Mouse (Mus musculus): ENCODE results near the gene Slc1a2. TPM values are rescaled to one million over a fixed set of nuclear protein-coding genes. Genes with fewer than 3 reads are reported as not detected.

Slc1a2 gene
- polyA plus RNA-seq, 1 experiment from 2014 or later = 20.6 TPM

DNA sequence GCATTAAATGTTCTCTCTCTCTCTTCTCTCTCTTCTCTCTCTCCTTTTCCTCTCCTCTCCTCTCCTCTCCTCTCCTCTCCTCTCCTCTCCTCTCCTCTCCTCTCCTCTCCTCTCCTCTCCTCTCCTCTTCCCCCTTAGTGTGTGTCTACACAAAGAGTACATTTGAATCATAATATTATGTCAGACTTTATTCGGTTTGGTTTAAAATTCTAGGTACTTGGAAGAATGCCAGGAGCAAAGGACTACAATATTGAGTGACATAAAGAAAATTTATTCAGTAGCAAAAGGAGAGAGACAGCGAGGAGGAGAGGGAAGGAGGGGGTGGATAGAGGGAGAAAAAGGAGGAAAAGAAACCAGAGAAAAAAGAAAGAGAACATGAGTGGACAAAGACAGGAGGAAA is 19.8 kb upstream of the Slc1a2 start:
- Histone ChIP-seq H3K4me1 (0 out of 2 replicates have a peak, but pooled peaks cover 3% of the 10 kb centered on the region), H3K36me3 (no peaks in the 10 kb centered on the region), H3K9me3 (no peaks in the 10 kb centered on the region), H3K4me2 (replicated peaks) (no peak overlapping the region), H3K9ac (replicated peaks) (no peak overlapping the region), H3K27ac (replicated peaks) (no peak overlapping the region), H3K27me3 (no peaks in the 10 kb centered on the region), H3K4me3 (no peak overlapping the region)
- 63% methylated on average over 2 of the region's 2 CpGs for WGBS
- ATAC-seq (ENCODE audit: low FRiP score, low read depth) = no peak

- no peaks in the 10 kb centered on the region for H3K4me1 ChIP-seq
- no peak overlapping the region for H3K27ac ChIP-seq (replicated peaks)
- H3K27me3 ChIP-seq = no peaks in the 10 kb centered on the region
- no peak overlapping the region for H3K4me3 ChIP-seq
- no peaks in the 10 kb centered on the region for H3K36me3 ChIP-seq
- WGBS = 90% methylated on average over 10 of the region's 10 CpGs
- H3K9me3 ChIP-seq = no peaks in the 10 kb centered on the region
- H3K9ac ChIP-seq (replicated peaks) = no peak overlapping the region
- H3K4me2 ChIP-seq (replicated peaks) = no peak overlapping the region
- no peak for ATAC-seq (ENCODE audit: low FRiP score, low read depth)
Measured at GRCm38 (mm10) chr2:102648845-102649500, 9.5 kb upstream of the Slc1a2 start.

- 86% methylated on average over 4 of the region's 4 CpGs for WGBS
- no peaks in the 10 kb centered on the region for H3K27me3 ChIP-seq
- H3K27ac ChIP-seq (replicated peaks) = no peak overlapping the region
- H3K9ac ChIP-seq (replicated peaks) = no peak overlapping the region
- no peaks in the 10 kb centered on the region for H3K4me1 ChIP-seq
- no peak for ATAC-seq (ENCODE audit: low FRiP score, low read depth)
- H3K9me3 ChIP-seq = no peaks in the 10 kb centered on the region
- H3K4me2 ChIP-seq (replicated peaks) = no peak overlapping the region
- no peaks in the 10 kb centered on the region for H3K36me3 ChIP-seq
- no peak overlapping the region for H3K4me3 ChIP-seq
Measured at GRCm38 (mm10) chr2:102650322-102650721, 8.1 kb upstream of the Slc1a2 start.

DNA sequence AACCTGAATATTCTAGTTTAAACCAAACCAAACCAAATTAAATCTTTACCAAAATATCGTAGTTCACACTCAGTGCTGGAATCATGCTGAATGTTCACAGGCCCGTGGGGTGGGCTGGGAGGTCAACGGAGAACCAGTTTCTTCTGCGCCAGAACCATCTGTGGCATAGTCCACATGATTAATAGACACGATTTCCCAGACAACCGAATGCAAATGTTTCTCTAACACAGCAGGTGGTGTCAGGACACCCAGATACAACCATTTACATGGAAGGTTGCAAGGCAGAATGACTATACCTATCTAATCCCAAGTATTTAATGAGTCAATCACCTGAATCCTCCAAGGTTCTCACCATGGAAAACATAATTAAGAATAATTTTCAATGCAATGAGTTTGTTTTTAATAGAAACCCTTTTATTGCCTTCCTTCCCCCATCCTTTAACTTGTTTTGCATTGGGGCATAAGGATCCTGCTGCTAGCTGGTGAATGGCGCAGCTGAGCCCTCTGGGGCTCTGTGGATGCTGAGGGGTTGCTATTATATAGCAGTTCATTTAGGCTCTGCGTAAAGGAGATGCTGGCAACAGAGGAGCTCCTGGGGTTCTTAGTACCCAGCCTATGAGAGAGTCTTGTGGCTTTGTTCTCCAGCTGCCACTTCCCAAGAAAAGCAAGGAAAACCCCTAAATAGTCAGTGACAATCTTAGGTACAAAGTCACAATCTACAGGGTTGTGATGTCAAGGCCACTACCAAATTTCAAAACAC is 2.3 kb upstream of the Slc1a2 start:
- Histone ChIP-seq H3K27me3 (no peaks in the 10 kb centered on the region), H3K9me3 (no peaks in the 10 kb centered on the region), H3K4me1 (peaks cover 35% of the 10 kb centered on the region), H3K4me2 (replicated peaks) (no peak overlapping the region), H3K9ac (replicated peaks) (no peak overlapping the region), H3K4me3 (no peak overlapping the region), H3K27ac (replicated peaks) (peak overlapping the region; percentile 63), H3K36me3 (no peaks in the 10 kb centered on the region)
- 27% methylated on average over 8 of the region's 8 CpGs for WGBS
- peak; percentile 24; the same call in 1 of the 2 replicates for ATAC-seq (ENCODE audit: low FRiP score, low read depth)

- peaks cover 50% of the 10 kb centered on the region for H3K4me1 ChIP-seq
- peak overlapping the region; percentile 97 for H3K27ac ChIP-seq (replicated peaks)
- no peaks in the 10 kb centered on the region for H3K36me3 ChIP-seq
- no peaks in the 10 kb centered on the region for H3K27me3 ChIP-seq
- peak overlapping the region; percentile 79 for H3K4me3 ChIP-seq
- H3K4me2 ChIP-seq (replicated peaks) = peak overlapping the region; percentile 88
- WGBS = 3% methylated on average over 7 of the region's 7 CpGs
- no peaks in the 10 kb centered on the region for H3K9me3 ChIP-seq
- peak; percentile 44 for ATAC-seq (ENCODE audit: low FRiP score, low read depth)
- peak overlapping the region; percentile 81; the same call in 1 of the 2 replicates for H3K9ac ChIP-seq (replicated peaks)
Measured at GRCm38 (mm10) chr2:102657726-102658125, 733 bp upstream of the Slc1a2 start.

GRCm38 (mm10) chr2:102658661-102659520 is 432 bp downstream of the Slc1a2 start:
- Histone ChIP-seq H3K4me2 (replicated peaks) (peak overlapping the region; percentile 88), H3K27ac (replicated peaks) (peak overlapping the region; percentile 97), H3K9me3 (no peaks in the 10 kb centered on the region), H3K4me1 (peaks cover 61% of the 10 kb centered on the region), H3K36me3 (no peaks in the 10 kb centered on the region), H3K9ac (replicated peaks) (peak overlapping the region; percentile 81), H3K27me3 (no peaks in the 10 kb centered on the region), H3K4me3 (peak overlapping the region; percentile 79)
- 1% methylated on average over 69 of the region's 80 CpGs for WGBS
- ATAC-seq (ENCODE audit: low FRiP score, low read depth) = peak; percentile 68

DNA sequence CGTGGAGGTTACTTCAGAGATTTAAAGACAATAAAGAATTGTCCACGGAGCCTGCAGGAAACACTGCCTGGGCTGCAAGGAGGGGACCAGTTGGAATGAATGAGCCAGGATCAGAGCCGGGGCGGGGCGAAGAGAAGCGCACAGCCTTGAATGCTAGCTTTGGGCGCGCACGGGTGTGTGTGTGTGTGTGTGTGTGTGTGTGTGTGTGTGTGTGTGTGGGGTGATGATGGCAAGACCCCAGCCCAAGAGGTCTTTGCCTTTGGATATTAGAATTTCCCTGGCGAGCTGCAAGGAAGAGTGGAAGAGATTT is 1.0 kb downstream of the Slc1a2 start:
- Histone ChIP-seq H3K4me2 (replicated peaks) (peak overlapping the region; percentile 88), H3K36me3 (no peaks in the 10 kb centered on the region), H3K9ac (replicated peaks) (peak overlapping the region; percentile 81), H3K9me3 (no peaks in the 10 kb centered on the region), H3K27me3 (no peaks in the 10 kb centered on the region), H3K4me1 (peaks cover 67% of the 10 kb centered on the region), H3K4me3 (peak overlapping the region; percentile 79), H3K27ac (replicated peaks) (peak overlapping the region; percentile 97)
- WGBS = 0% methylated on average over 10 of the region's 10 CpGs
- ATAC-seq (ENCODE audit: low FRiP score, low read depth) = no peak

DNA sequence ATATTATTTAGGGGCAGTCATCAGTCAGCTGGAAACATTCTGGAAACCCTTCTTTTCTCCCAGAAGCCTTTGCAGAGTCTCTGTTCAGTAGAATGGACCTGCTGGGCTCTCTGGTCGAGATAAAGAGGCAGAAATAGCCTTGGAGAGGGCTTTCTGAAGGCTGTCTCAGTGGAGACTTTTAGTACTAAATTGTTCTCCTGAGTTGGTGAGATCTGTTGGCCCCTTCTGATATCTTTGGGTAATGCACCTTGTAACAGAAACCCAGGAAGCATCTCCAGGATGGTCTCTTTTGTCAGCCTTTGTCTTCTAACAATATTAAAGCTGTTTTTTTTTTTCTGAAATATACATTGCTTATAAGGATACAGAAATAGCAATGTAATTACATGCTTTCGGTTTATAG is 2.6 kb downstream of the Slc1a2 start:
- H3K27ac ChIP-seq (replicated peaks) = peak overlapping the region; percentile 81
- H3K4me2 ChIP-seq (replicated peaks) = peak overlapping the region; percentile 88
- H3K4me3 ChIP-seq = peak overlapping the region; percentile 18
- H3K9me3 ChIP-seq = no peaks in the 10 kb centered on the region
- peaks cover 64% of the 10 kb centered on the region for H3K4me1 ChIP-seq
- ATAC-seq (ENCODE audit: low FRiP score, low read depth) = no peak
- no peaks in the 10 kb centered on the region for H3K36me3 ChIP-seq
- no peak overlapping the region for H3K9ac ChIP-seq (replicated peaks)
- 42% methylated on average over 2 of the region's 2 CpGs for WGBS
- no peaks in the 10 kb centered on the region for H3K27me3 ChIP-seq

- Histone ChIP-seq H3K27ac (replicated peaks) (peak overlapping the region; percentile 81), H3K36me3 (no peaks in the 10 kb centered on the region), H3K9me3 (no peaks in the 10 kb centered on the region), H3K27me3 (no peaks in the 10 kb centered on the region), H3K4me3 (no peak overlapping the region), H3K4me2 (replicated peaks) (peak overlapping the region; percentile 88), H3K4me1 (peaks cover 49% of the 10 kb centered on the region), H3K9ac (replicated peaks) (0 out of 2 replicates have a peak overlapping the region, but pooled peaks have one; percentile 2)
- WGBS = 39% methylated on average over 9 of the region's 9 CpGs
- no peak for ATAC-seq (ENCODE audit: low FRiP score, low read depth)
Measured at GRCm38 (mm10) chr2:102662911-102663310, 4.5 kb downstream of the Slc1a2 start.

DNA sequence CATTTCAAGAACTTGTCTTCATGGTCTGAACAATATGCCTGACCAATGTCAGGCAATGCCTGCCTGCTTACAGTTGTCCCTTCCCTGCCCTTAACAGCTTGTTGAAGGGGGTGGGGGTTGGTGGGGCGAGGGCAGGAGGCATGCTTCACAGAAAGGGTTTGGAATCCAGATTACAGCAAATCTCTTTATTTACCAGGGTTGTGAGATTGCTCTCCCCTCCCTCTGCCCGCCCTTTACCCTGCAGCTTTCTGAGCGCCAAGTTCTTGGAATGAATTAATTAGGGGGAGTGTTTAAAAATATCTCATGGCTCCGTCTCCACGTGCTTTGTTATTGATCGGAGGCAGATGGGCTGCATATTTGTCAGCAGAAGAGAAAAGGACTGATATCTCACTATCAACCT is 4.9 kb downstream of the Slc1a2 start:
- 3% methylated on average over 6 of the region's 6 CpGs for WGBS
- Histone ChIP-seq H3K36me3 (no peaks in the 10 kb centered on the region), H3K4me2 (replicated peaks) (peak overlapping the region; percentile 88), H3K4me3 (no peak overlapping the region), H3K9me3 (no peaks in the 10 kb centered on the region), H3K4me1 (peaks cover 46% of the 10 kb centered on the region), H3K27ac (replicated peaks) (peak overlapping the region; percentile 81), H3K9ac (replicated peaks) (no peak overlapping the region), H3K27me3 (no peaks in the 10 kb centered on the region)
- peak; percentile 36; the same call in 1 of the 2 replicates for ATAC-seq (ENCODE audit: low FRiP score, low read depth)

DNA sequence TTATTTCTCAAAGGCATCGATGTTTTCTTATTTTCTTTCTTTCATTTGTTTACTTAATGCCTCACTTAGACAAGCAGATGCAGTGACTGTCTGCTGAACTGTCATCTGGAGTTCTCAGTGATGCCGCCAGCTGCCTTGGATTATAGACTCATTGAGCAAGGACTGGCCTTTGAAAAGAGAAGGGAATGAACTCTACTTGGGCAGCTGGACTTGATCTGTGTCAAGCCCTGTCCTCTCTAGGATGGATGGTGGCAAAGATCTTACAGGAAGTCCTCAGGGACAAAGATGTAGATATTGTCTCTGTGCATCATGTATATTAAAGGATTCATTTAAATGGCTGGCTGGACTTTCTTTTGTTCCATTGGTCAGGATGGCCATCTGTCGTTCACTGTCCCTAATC is 5.4 kb downstream of the Slc1a2 start:
- H3K4me2 ChIP-seq (replicated peaks) = peak overlapping the region; percentile 88
- peaks cover 46% of the 10 kb centered on the region for H3K4me1 ChIP-seq
- H3K4me3 ChIP-seq = no peak overlapping the region
- no peaks in the 10 kb centered on the region for H3K27me3 ChIP-seq
- H3K27ac ChIP-seq (replicated peaks) = peak overlapping the region; percentile 81
- peak; percentile 58 for ATAC-seq (ENCODE audit: low FRiP score, low read depth)
- no peak overlapping the region for H3K9ac ChIP-seq (replicated peaks)
- H3K36me3 ChIP-seq = no peaks in the 10 kb centered on the region
- no peaks in the 10 kb centered on the region for H3K9me3 ChIP-seq
- 24% methylated on average over 3 of the region's 3 CpGs for WGBS

GRCm38 (mm10) chr2:102667981-102668380 is 9.5 kb downstream of the Slc1a2 start:
- H3K9ac ChIP-seq (replicated peaks) = no peak overlapping the region
- no peak overlapping the region for H3K27ac ChIP-seq (replicated peaks)
- no peak overlapping the region for H3K4me3 ChIP-seq
- peaks cover 15% of the 10 kb centered on the region for H3K4me1 ChIP-seq
- no peaks in the 10 kb centered on the region for H3K27me3 ChIP-seq
- H3K9me3 ChIP-seq = no peaks in the 10 kb centered on the region
- WGBS = 84% methylated on average over 6 of the region's 6 CpGs
- H3K36me3 ChIP-seq = no peaks in the 10 kb centered on the region
- no peak overlapping the region for H3K4me2 ChIP-seq (replicated peaks)
- no peak for ATAC-seq (ENCODE audit: low FRiP score, low read depth)
